Mouse (Mus musculus) ES-E14 (cell line): ENCODE results near the gene P2rx4.

Experiments
- CHD2 ChIP-seq: IDR thresholded peaks from 2 replicates; pipeline ENCODE4 v1.6.1; 2014; ENCODE audit warnings: mild to moderate bottlenecking, low read depth, low read length, inconsistent platforms
- HCFC1 ChIP-seq: IDR thresholded peaks from 2 replicates; pipeline ENCODE4 v1.6.1; 2012; ENCODE audit warnings: low read length, inconsistent platforms, borderline replicate concordance; ENCODE audit not compliant: insufficient read depth
- MAFK ChIP-seq: IDR thresholded peaks from 2 replicates; pipeline ENCODE4 v1.6.1; 2014; ENCODE audit warnings: mild to moderate bottlenecking, low read depth, low read length, inconsistent platforms; ENCODE audit not compliant: insufficient read depth
- ZNF384 ChIP-seq: IDR thresholded peaks from 2 replicates; pipeline ENCODE4 v1.6.1; 2012; ENCODE audit warnings: low read depth, low read length, inconsistent platforms

GRCm38 (mm10) chr5:122763271-122764031, 56.1 kb downstream of the P2rx4 start:
- TF ChIP-seq HCFC1 (no peak), MAFK (no peak), ZNF384 (no peak), CHD2 (no peak)
